Mouse (Mus musculus): Measurements from ENCODE around the gene Map3k1.

Map3k1 gene

GRCm38 (mm10) chr13:111792130-111792974, 16.4 kb downstream of the Map3k1 start:
- DNase-seq (ENCODE audit: low read depth, low spot score), result no peak

- DNase-seq (ENCODE audit: low read depth, low spot score), result no peak
Observed at GRCm38 (mm10) chr13:111791596-111791995, 17.2 kb downstream of the Map3k1 start.

- DNase-seq (ENCODE audit: low read depth, low spot score), result no peak
Observed at GRCm38 (mm10) chr13:111789420-111790065, 19.2 kb downstream of the Map3k1 start.

- DNase-seq (ENCODE audit: low read depth, low spot score), result no peak
Observed at GRCm38 (mm10) chr13:111788882-111789281, 19.9 kb downstream of the Map3k1 start.

- peak; percentile 77 for DNase-seq (ENCODE audit: low read depth, low spot score)
Observed at GRCm38 (mm10) chr13:111787857-111788619, 20.8 kb downstream of the Map3k1 start.

- DNase-seq (ENCODE audit: low read depth, low spot score), result no peak
Observed at GRCm38 (mm10) chr13:111786584-111786983, 22.2 kb downstream of the Map3k1 start.

- DNase-seq (ENCODE audit: low read depth, low spot score), result no peak
Observed at GRCm38 (mm10) chr13:111783451-111783850, 25.3 kb downstream of the Map3k1 start.

- no peak for DNase-seq (ENCODE audit: low read depth, low spot score)
Observed at GRCm38 (mm10) chr13:111779471-111779870, 29.3 kb downstream of the Map3k1 start.

GRCm38 (mm10) chr13:111778606-111779005, 30.2 kb downstream of the Map3k1 start:
- no peak for DNase-seq (ENCODE audit: low read depth, low spot score)

- DNase-seq (ENCODE audit: low read depth, low spot score), result no peak
Observed at GRCm38 (mm10) chr13:111777865-111778264, 30.9 kb downstream of the Map3k1 start.

- no peak for DNase-seq (ENCODE audit: low read depth, low spot score)
Observed at GRCm38 (mm10) chr13:111777179-111777578, 31.6 kb downstream of the Map3k1 start.

GRCm38 (mm10) chr13:111772075-111772474, 36.7 kb downstream of the Map3k1 start:
- no peak for DNase-seq (ENCODE audit: low read depth, low spot score)

- no peak for DNase-seq (ENCODE audit: low read depth, low spot score)
Observed at GRCm38 (mm10) chr13:111771232-111771631, 37.6 kb downstream of the Map3k1 start.

GRCm38 (mm10) chr13:111770776-111771175, 38.0 kb downstream of the Map3k1 start:
- no peak for DNase-seq (ENCODE audit: low read depth, low spot score)

GRCm38 (mm10) chr13:111762526-111762925, 46.3 kb downstream of the Map3k1 start:
- no peak for DNase-seq (ENCODE audit: low read depth, low spot score)

GRCm38 (mm10) chr13:111756986-111757385, 51.8 kb downstream of the Map3k1 start:
- DNase-seq (ENCODE audit: low read depth, low spot score), result no peak

GRCm38 (mm10) chr13:111755937-111756336, 52.9 kb downstream of the Map3k1 start:
- DNase-seq (ENCODE audit: low read depth, low spot score), result no peak

- DNase-seq (ENCODE audit: low read depth, low spot score), result no peak
Observed at GRCm38 (mm10) chr13:111755377-111755776, 53.4 kb downstream of the Map3k1 start.

- no peak for DNase-seq (ENCODE audit: low read depth, low spot score)
Observed at GRCm38 (mm10) chr13:111753321-111753720, 55.5 kb downstream of the Map3k1 start.

GRCm38 (mm10) chr13:111748301-111749062, 60.3 kb downstream of the Map3k1 start:
- DNase-seq (ENCODE audit: low read depth, low spot score), result no peak

- no peak for DNase-seq (ENCODE audit: low read depth, low spot score)
Observed at GRCm38 (mm10) chr13:111746831-111747230, 62.0 kb downstream of the Map3k1 start.

Measured in c-Kit-negative CD71-positive TER-119-positive erythroid progenitor cells, embryonic 14.5 days (primary cell).